Mouse (Mus musculus) heart, adult 2 months (tissue): ENCODE results near the gene Porcn. TPM values are rescaled to one million over a fixed set of nuclear protein-coding genes. Genes with fewer than 3 reads are reported as not detected.

Experiments
- DNase-seq, 2 experiments: peaks; one replicate each; pipeline ENCODE4 v3.0.0; 2021
- H3K27ac ChIP-seq: fragments of 200-600 bp; 2 replicates; pipeline ENCODE4 v1.8.1; 2022
- H3K27me3 ChIP-seq: fragments of 200-500 bp; 2 replicates; pipeline ENCODE4 v1.6.1; 2012; ENCODE audit warnings: mild to moderate bottlenecking, low read length, inconsistent platforms, mixed read lengths; ENCODE audit not compliant: control insufficient read depth, insufficient read depth
- H3K36me3 ChIP-seq: fragments of 200-500 bp; 2 replicates; pipeline ENCODE4 v1.6.1; 2012; ENCODE audit warnings: low read length, inconsistent platforms; ENCODE audit not compliant: control insufficient read depth, insufficient read depth
- H3K4me1 ChIP-seq: fragments of 200-500 bp; 2 replicates; pipeline ENCODE4 v1.6.1; 2011; ENCODE audit warnings: low read length; ENCODE audit not compliant: control insufficient read depth, insufficient read depth
- H3K4me3 ChIP-seq: fragments of 200-600 bp; 2 replicates; pipeline ENCODE4 v1.8.1; 2022
- H3K79me2 ChIP-seq: fragments of 200-500 bp; replicated peaks from 2 replicates; pipeline ENCODE4 v1.6.1; 2012; ENCODE audit warnings: mild to moderate bottlenecking, inconsistent platforms, low read length, moderate library complexity, mixed read lengths; ENCODE audit not compliant: control insufficient read depth, insufficient read depth
- H3K9ac ChIP-seq: fragments of 200-500 bp; 2 replicates; pipeline ENCODE4 v1.6.1; 2012; ENCODE audit warnings: low read depth, mild to moderate bottlenecking, control low read depth, inconsistent platforms, low read length, mixed read lengths
- CTCF ChIP-seq: fragments of 200-600 bp; IDR thresholded peaks from 2 replicates; pipeline ENCODE4 v1.8.1; 2022; ENCODE audit warnings: antibody characterized with exemption, mild to moderate bottlenecking, moderate library complexity
- EP300 ChIP-seq: fragments of 200-500 bp; IDR thresholded peaks from 2 replicates; pipeline ENCODE4 v1.6.1; 2011; ENCODE audit warnings: low read depth, low read length, control low read depth; ENCODE audit not compliant: insufficient read depth
- POLR2A ChIP-seq: fragments of 200-500 bp; IDR thresholded peaks from 2 replicates; pipeline ENCODE4 v1.6.1; 2011; ENCODE audit warnings: mild to moderate bottlenecking, low read depth, low read length, control low read depth; ENCODE audit not compliant: insufficient read depth
- WGBS: fragments of 180-500 bp; shearing (Covaris S2); methylation state at CpG from one replicate; pipeline ENCODE4 v1.1.7; 2018; 5-methylcytosine and 5-hydroxymethylcytosine counted together
- intact Hi-C: fragments of 180-260 bp; cut with DNase I; formaldehyde crosslinking; loops from one replicate; pipeline ENCODE4 v1.15.1; 2025
- polyA plus RNA-seq: library from polyadenylated mRNA; depleted of rRNA; stranded (reverse); fragments of >200 nt; gene quantifications from 2 replicates; pipeline ENCODE4 v1.2.3, GENCODE M21; 2012
- total RNA-seq, 2 experiments: library from RNA; stranded (reverse); gene quantifications; 2 replicates each; pipeline ENCODE4 v1.2.3; 2021

The Porcn gene
- total and polyA plus RNA-seq, 3 experiments = 2.3 to 15.8 (median 2.9) TPM

GRCm38 (mm10) chrX:8204076-8204475, 2.2 kb downstream of the Porcn start:
- Histone ChIP-seq H3K4me1 (no peaks in the 10 kb centered on the region), H3K36me3 (no peaks in the 10 kb centered on the region), H3K27ac (no peak overlapping the region), H3K9ac (no peak overlapping the region), H3K27me3 (no peaks in the 10 kb centered on the region), H3K4me3 (no peak overlapping the region), H3K79me2 (no peaks in the 10 kb centered on the region)
- no peak for DNase-seq
- intact Hi-C loops = no loop called here
- no peak for TF ChIP-seq CTCF
- TF ChIP-seq POLR2A = no peak
- TF ChIP-seq EP300 = no peak
- 84% methylated on average over 10 of the region's 10 CpGs for WGBS

- DNase-seq = no peak
- intact Hi-C loops = no loop called here
- Histone ChIP-seq H3K9ac (no peak overlapping the region), H3K4me3 (no peak overlapping the region), H3K79me2 (no peaks in the 10 kb centered on the region), H3K36me3 (no peaks in the 10 kb centered on the region), H3K27me3 (no peaks in the 10 kb centered on the region), H3K4me1 (no peaks in the 10 kb centered on the region), H3K27ac (no peak overlapping the region)
- 85% methylated on average over 14 of the region's 14 CpGs for WGBS
- no peak for TF ChIP-seq EP300
- TF ChIP-seq POLR2A = no peak
- TF ChIP-seq CTCF = no peak
These were observed 3.2 kb downstream of the Porcn start for GRCm38 (mm10) chrX:8203105-8203504.

GRCm38 (mm10) chrX:8193419-8193723, 13.0 kb downstream of the Porcn start, which contains the start of gene Ebp:
Gene Ebp, minus strand, starts transcription at chrX:8193512.
- TF ChIP-seq EP300 = no peak
- TF ChIP-seq CTCF = no peak
- no peak for TF ChIP-seq POLR2A
- no peaks in the 10 kb centered on the region for H3K36me3 ChIP-seq
- peak within 1 kb of the TSS; percentile 73 for H3K27ac ChIP-seq
- intact Hi-C loops = loop anchor here (2.0 to 5.0 kb wide), 2 partner anchors 17 to 61 kb away; partner anchors contain the start of genes Tbc1d25 and Wdr13
- H3K4me3 ChIP-seq = peak within 1 kb of the TSS; percentile 65
- peak within 1 kb of the TSS; percentile 96 for H3K9ac ChIP-seq
- WGBS = 27% methylated on average over 10 of the region's 10 CpGs
- H3K27me3 ChIP-seq = no peaks in the 10 kb centered on the region
- no peaks in the 10 kb centered on the region for H3K79me2 ChIP-seq
- no peaks in the 10 kb centered on the region for H3K4me1 ChIP-seq
- peak in 1 of 2 experiments; percentile 4 for DNase-seq

- Histone ChIP-seq H3K27me3 (no peaks in the 10 kb centered on the region), H3K4me3 (peak overlapping the region; percentile 65), H3K4me1 (no peaks in the 10 kb centered on the region), H3K79me2 (no peaks in the 10 kb centered on the region), H3K27ac (peak overlapping the region; percentile 73), H3K36me3 (no peaks in the 10 kb centered on the region), H3K9ac (peak overlapping the region; percentile 96)
- DNase-seq = peak; percentile 76 to 87
- TF ChIP-seq CTCF (no peak), POLR2A (peak; percentile 84), EP300 (0 out of 2 replicates have a peak, but pooled peaks have one; percentile 29)
- WGBS = 14% methylated on average over 38 of the region's 38 CpGs
- intact Hi-C loops = loop anchor here (2.0 to 5.0 kb wide), 2 partner anchors 16 to 61 kb away; partner anchors contain the start of genes Tbc1d25 and Wdr13
These were observed 13.5 kb downstream of the Porcn start for GRCm38 (mm10) chrX:8192640-8193418.

GRCm38 (mm10) chrX:8192126-8192639, 14.1 kb downstream of the Porcn start:
- no peaks in the 10 kb centered on the region for H3K4me1 ChIP-seq
- intact Hi-C loops = loop anchor here (2.0 to 5.0 kb wide), 2 partner anchors 15 to 60 kb away; partner anchors contain the start of genes Tbc1d25 and Wdr13
- TF ChIP-seq CTCF = no peak
- TF ChIP-seq EP300 = no peak
- no peak for TF ChIP-seq POLR2A
- no peak for DNase-seq
- peak overlapping the region; percentile 96 for H3K9ac ChIP-seq
- H3K36me3 ChIP-seq = no peaks in the 10 kb centered on the region
- no peaks in the 10 kb centered on the region for H3K79me2 ChIP-seq
- WGBS = 12% methylated on average over 13 of the region's 13 CpGs
- peak overlapping the region; percentile 73 for H3K27ac ChIP-seq
- H3K27me3 ChIP-seq = no peaks in the 10 kb centered on the region
- H3K4me3 ChIP-seq = peak overlapping the region; percentile 65
